Mouse (Mus musculus): ENCODE measurements around the gene Rom1. TPM values are rescaled to one million over a fixed set of nuclear protein-coding genes. Genes with fewer than 3 reads are reported as not detected.
"Not testable (repeated sequence)": the region's sequence is repeated elsewhere in the genome, so short reads cannot be mapped to it uniquely, and the experiment has no call there.

Rom1 gene
- total RNA-seq, 2 experiments from 2014 or later: 2.1 to 2.4 TPM

DNA sequence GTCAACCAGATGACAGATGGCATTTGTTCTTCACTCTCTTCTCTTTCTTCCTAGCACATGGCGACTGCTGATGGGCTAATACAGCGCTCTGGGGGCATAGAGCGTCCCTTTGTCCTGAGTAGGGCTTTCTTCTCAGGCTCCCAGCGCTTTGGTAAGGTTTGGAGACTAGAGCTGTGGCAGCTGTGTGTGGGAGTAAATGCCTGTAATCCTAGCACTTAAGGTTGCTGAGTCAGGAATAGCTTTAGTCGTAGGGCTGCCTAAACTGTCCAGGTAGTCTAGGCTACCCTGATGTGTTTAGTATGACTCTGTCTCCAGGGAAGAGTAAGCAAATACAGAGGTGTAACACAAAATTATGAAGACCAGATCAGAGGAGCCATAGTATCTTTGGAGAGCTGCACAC, 17.3 kb downstream of the Rom1 start:
- no peak for DNase-seq (ENCODE audit: extremely low spot score in 1 of 2, low spot score in 2 of 2)
- intact Hi-C loops (cut with DNase I): loop anchor here (5.0 to 10.0 kb wide), 2 partner anchors 85 to 157 kb away; partner anchors contain the start of genes AC129217.1 and Nxf1

- no peak for DNase-seq (ENCODE audit: extremely low spot score in 1 of 2, low spot score in 2 of 2)
- intact Hi-C loops (cut with DNase I): no loop called here
Measured at GRCm38 (mm10) chr19:8908531-8908930, 20.6 kb downstream of the Rom1 start.

DNA sequence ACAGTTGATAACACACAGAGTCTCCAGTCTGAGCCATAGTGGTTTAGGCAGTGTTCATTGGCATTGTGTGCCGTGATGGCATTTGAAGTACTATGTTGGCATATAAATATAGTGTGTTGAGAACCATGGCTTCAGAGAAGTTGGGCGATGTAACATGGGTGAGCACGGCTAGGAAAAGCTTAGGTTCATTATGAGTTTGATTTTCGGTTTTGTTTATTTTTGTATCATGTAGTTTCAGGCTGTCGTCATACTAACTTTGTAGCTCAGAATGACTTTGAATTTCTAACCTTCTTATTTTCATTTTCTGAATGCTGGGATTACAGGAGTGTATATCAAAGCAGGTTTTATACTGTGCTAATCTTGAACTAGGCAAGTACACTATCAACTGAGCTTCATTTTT, 25.7 kb downstream of the Rom1 start:
- intact Hi-C loops (cut with DNase I): no loop called here
- no peak for DNase-seq (ENCODE audit: extremely low spot score in 1 of 2, low spot score in 2 of 2)

DNA sequence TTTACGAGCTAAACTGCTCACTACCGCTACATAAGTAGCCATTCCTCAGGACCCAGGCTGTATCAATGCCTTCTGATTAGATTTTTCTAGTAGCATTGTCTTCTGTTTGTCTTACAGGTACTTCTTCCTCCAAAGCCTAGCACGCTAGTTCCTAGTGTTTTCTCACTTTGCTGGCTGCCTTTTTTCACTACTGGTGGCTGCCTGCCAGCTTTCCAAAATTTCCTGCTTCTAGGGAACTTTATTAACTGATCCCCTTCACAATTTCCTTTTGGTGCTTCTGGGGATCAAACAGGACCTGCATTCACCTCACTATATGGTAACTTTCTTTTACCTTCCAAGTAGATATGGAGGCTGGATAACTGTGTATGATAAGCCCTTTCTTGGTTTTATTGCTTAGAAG, 30.1 kb downstream of the Rom1 start:
- no peak for DNase-seq (ENCODE audit: extremely low spot score in 1 of 2, low spot score in 2 of 2)
- intact Hi-C loops (cut with DNase I): loop anchor here (5.0 kb wide), 1 partner anchor 57 kb away; no protein-coding TSS in a partner anchor

DNA sequence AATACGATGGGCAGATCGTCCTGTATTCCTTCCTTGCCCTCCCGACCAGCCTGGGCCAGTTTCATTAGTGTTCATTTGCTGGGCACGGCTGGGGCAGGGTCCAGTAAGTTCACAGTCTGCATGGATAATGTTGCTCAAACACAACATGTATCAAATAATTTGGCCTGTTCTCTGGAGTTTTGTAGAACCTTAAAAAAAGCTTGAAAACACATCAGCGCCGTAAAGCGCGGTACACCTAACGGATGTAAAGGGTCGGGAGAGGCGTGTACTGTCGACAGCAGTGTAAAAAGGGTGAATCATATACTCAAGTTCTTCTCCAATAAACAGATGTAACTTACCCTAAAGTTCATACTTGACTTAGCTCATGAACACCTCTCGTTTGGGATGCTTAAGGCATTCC, 30.6 kb downstream of the Rom1 start:
- intact Hi-C loops (cut with DNase I): loop anchor here (5.0 kb wide), 1 partner anchor 56 kb away; no protein-coding TSS in a partner anchor

DNA sequence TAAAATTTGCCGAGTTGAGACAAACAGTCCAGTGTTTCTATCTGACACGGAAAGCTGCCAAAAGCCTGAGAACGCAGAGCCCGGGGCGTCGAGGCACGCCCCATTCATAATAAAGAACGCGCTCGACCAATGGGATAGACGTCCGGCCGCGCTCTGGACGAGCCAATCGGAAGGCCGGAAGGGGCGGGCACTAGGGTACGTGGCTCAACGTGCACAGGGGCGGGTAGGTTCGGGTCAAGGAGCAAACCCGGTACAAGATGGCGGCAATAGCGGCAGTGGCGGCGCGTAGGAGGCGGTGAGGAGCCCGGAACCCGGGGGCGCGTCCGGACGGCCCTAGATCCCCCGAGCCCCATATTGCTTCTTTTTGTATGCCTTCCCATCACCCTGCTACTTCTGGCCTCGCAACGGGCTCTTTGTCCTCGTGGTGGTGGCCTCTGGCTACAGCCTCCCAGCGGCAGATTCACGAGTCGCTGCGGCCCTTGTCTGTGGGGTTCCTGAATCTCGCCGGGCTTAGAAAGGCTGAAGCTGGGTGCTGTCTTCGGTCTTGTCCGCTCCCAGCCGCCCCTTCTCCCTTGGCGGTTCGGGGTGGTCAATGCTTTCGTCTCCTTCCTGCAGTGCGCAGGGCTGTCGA, 31.2 kb downstream of the Rom1 start, which contains the start of gene Ganab:
Ganab (plus strand) TSS at position 207 of the 631 bp plus-strand sequence.
- intact Hi-C loops (cut with DNase I): loop anchor here (5.0 kb wide), 1 partner anchor 56 kb away; no protein-coding TSS in a partner anchor

More for the DNA sequence above, 30.6 kb downstream of the Rom1 start:
- no peak for DNase-seq (ENCODE audit: extremely low spot score in 1 of 2, low spot score in 2 of 2)

DNA sequence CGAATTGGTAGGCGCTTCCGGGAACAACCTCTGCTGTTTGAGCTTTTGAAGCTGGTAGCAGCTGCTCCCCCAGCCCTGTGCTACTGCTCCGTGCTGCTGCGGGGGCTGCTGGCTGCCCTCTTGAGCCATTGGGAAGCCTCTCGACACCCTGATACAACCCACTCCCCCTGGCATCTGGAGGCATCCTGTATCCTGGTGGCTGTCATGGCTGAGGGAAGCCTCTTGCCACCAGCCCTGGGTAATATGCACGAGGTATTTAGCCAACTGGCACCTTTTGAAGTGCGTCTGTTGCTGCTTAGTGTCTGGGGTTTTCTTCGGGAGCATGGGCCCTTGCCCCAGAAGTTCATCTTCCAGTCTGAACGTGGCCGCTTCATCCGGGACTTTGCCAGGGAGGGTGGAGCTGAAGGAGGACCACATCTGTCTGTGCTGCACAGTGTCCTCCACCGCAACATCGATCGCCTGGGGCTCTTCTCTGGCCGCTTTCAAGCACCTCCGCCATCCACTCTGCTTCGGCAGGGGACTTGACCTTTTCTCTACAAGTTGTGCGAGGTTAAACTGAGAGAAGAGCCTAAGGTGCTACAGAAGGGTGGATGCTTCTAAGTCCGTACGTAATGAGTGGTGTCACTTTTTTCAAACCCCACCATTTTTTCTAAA, 31.8 kb downstream of the Rom1 start:
- intact Hi-C loops (cut with DNase I): loop anchor here (5.0 kb wide), 1 partner anchor 55 kb away; no protein-coding TSS in a partner anchor
- DNase-seq (ENCODE audit: extremely low spot score in 1 of 2, low spot score in 2 of 2): peak in 1 of 2 experiments; percentile 74

More for the DNA sequence above, 31.2 kb downstream of the Rom1 start, which contains the start of gene Ganab:
- peak; percentile 94 to 98 for DNase-seq (ENCODE audit: extremely low spot score in 1 of 2, low spot score in 2 of 2)

- not testable (repeated sequence) for DNase-seq (ENCODE audit: extremely low spot score in 1 of 2, low spot score in 2 of 2)
- intact Hi-C loops (cut with DNase I): loop anchor here (5.0 kb wide), 1 partner anchor 54 kb away; no protein-coding TSS in a partner anchor
Measured at GRCm38 (mm10) chr19:8896231-8896630, 32.9 kb downstream of the Rom1 start.

DNA sequence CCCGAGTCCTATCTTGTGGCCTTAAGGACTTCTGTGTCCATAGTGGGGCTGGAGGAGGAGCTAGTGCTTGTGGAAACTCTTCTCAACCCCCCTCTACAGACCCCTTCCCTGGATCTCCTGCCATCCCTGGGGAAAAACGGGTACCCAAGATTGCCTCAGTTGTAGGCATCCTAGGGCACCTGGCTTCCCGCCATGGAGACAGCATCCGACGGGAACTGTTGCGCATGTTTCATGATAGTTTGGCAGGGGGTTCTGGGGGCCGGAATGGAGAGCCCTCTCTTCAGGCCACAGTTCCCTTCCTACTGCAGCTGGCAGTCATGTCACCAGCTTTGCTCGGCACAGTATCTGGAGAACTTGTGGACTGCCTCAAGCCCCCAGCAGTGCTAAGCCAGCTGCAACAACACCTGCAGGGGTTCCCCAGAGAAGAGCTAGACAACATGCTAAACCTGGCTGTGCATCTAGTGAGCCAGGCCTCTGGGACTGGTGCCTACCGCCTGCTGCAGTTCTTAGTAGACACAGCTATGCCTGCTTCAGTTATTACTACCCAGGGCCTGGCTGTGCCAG, 33.7 kb downstream of the Rom1 start:
- intact Hi-C loops (cut with DNase I): loop anchor here (5.0 kb wide), 1 partner anchor 53 kb away; no protein-coding TSS in a partner anchor

DNA sequence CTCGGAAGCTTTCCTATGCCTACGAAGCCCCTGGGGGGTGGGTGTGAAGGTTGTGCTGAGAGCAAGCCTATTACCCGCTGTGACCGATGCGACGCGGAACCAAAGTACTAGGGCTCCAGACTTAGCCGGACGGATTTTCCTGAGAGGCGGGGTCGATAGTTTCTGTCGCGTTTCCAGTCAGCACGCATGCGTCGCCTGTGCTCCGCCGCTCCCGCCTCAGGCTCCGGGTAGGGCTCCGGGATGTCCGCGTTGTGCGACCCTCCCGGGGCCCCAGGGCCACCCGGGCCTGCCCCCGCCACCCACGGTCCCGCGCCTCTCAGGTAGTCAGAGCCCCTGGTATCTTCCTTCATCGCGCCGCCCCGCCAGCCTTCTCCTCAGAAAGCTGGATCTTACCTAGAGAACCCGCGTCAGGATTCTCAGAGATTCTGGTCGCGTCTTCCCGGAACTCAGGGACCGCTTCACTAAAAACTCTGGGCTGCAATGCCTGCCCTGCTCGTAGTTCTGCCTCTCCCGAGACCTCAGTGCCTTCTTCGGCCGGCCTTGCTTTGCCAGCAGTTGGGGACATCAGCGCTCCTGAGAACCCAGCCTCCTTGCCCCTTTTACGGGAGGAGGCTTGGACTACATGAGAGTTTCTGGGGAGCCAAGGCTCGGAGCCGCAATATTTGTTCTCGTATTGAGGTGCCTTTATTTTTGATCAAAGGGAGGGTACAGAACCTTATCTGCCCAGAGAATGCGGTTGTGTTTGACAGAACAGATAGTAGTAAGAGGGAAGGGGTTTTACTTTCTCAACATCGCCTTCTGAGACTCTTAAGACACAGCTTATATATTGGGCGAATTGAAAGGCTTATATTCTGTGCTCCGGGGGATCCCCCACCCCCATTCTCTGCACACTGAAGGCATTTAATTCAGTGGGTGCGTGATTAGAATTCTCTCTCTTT, 36.1 kb downstream of the Rom1 start, which contains the start of gene Ints5:
Ints5 (plus strand) TSS at position 177 of the 938 bp plus-strand sequence.
- intact Hi-C loops (cut with DNase I): no loop called here
- peak; percentile 82 to 90 for DNase-seq (ENCODE audit: extremely low spot score in 1 of 2, low spot score in 2 of 2)

More for the DNA sequence above, 33.7 kb downstream of the Rom1 start:
- DNase-seq (ENCODE audit: extremely low spot score in 1 of 2, low spot score in 2 of 2): peak in 1 of 2 experiments; percentile 41

DNA sequence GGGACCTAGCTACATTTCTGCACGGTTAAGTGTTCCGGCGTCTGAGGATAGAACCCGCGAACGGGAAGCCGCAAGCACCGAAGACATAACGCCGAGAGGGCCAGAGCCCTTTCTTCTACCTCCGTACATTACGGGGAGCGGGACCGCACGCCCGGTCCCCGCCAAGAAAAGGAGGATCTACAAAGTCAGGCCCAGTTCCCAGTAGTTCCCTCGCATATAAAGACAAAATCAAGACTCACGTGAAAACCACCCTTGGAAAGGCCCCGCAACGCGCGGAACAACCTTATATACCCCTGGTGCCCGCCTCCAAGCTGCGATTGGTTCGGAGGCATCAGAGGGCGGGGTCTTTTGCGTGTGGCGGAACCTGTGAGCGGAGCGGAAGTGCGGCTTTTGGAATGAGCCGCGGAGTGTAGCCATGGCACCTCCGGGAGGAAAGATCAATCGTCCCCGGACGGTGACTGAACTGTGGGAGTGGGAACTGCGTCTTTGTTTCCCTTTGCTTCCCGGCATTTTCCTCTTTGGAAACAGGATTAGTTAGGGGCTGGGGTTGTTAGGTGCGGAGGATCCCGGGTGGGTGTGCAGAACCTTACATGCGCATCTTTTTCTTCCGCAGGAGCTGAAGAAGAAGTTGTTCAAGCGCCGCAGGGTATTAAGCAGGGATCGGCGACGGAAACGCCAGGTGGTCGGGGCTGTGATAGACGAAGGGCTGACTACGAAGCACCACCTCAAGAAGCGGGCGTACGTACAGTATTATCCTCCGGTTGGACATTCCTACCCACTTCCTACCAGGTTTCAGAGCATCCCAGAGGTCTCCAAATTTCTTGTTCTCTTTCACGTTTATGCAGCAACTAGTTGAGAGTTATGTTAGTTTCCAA, 40.4 kb downstream of the Rom1 start, which contains the start of the genes 1810009A15Rik and Gm49416:
1810009A15Rik (plus strand) TSS at position 343 of the 875 bp plus-strand sequence.
Gm49416 (plus strand) TSS at position 416 of the 875 bp plus-strand sequence.
- DNase-seq (ENCODE audit: extremely low spot score in 1 of 2, low spot score in 2 of 2): peak; percentile 94 to 97
- intact Hi-C loops (cut with DNase I): no loop called here

- intact Hi-C loops (cut with DNase I): no loop called here
- no peak for DNase-seq (ENCODE audit: extremely low spot score in 1 of 2, low spot score in 2 of 2)
Measured at GRCm38 (mm10) chr19:8887585-8888463, 41.3 kb downstream of the Rom1 start.

GRCm38 (mm10) chr19:8886916-8887584, 42.1 kb downstream of the Rom1 start:
- intact Hi-C loops (cut with DNase I): no loop called here
- no peak for DNase-seq (ENCODE audit: extremely low spot score in 1 of 2, low spot score in 2 of 2)

DNA sequence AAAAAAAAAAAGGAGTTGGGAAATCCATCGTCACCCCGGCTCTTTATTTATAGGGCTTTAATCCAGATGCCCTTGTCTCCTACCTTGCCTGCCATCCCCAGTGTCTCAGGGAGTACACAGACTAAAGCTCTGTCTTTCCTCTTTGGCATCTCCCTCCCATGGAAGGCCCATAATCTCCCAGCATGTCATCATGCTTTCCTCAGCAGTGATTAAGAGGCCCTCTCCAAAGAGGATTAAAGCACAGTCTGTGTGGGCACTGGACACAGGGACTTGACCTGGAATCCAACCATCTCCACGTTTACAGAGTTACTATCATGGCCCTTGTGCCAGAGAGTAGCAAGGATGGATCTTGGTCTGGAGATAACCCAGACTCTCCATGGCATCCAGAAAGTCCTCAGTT, 45.5 kb downstream of the Rom1 start, which contains the start of the genes Lbhd1 and Gm49403:
Lbhd1 (plus strand) TSS at position 117 of the 400 bp plus-strand sequence.
Gm49403 (plus strand) TSS at position 315 of the 400 bp plus-strand sequence.
- DNase-seq (ENCODE audit: extremely low spot score in 1 of 2, low spot score in 2 of 2): no peak
- intact Hi-C loops (cut with DNase I): no loop called here

- DNase-seq (ENCODE audit: extremely low spot score in 1 of 2, low spot score in 2 of 2): no peak
- intact Hi-C loops (cut with DNase I): no loop called here
Measured at GRCm38 (mm10) chr19:8881034-8881392, 48.1 kb downstream of the Rom1 start.

All from left cerebral cortex, postnatal 10 days (tissue).